Mouse (Mus musculus) cerebellum, adult 8-10 months (tissue): ENCODE data around the gene Tenm4.

Experiments used
- DNase-seq: peaks from one replicate; pipeline ENCODE4 v3.0.0; 2022

Tenm4 gene

GRCm38 (mm10) chr7:96792456-96793229, 621.6 kb downstream of the Tenm4 start:
- no peak for DNase-seq

GRCm38 (mm10) chr7:96796033-96796741, 625.1 kb downstream of the Tenm4 start:
- DNase-seq = peak; percentile 30

- DNase-seq = peak; percentile 8
Observed at GRCm38 (mm10) chr7:96796788-96797485, 625.9 kb downstream of the Tenm4 start.

- DNase-seq = no peak
Observed at GRCm38 (mm10) chr7:96797716-96798332, 626.8 kb downstream of the Tenm4 start.

GRCm38 (mm10) chr7:96799816-96800215, 628.8 kb downstream of the Tenm4 start:
- no peak for DNase-seq

GRCm38 (mm10) chr7:96801368-96801767, 630.3 kb downstream of the Tenm4 start:
- DNase-seq = no peak

GRCm38 (mm10) chr7:96802216-96802615, 631.2 kb downstream of the Tenm4 start:
- no peak for DNase-seq

- no peak for DNase-seq
Observed at GRCm38 (mm10) chr7:96806561-96806960, 635.5 kb downstream of the Tenm4 start.

- no peak for DNase-seq
Observed at GRCm38 (mm10) chr7:96807281-96808058, 636.4 kb downstream of the Tenm4 start.

- DNase-seq = no peak
Observed at GRCm38 (mm10) chr7:96808059-96808646, 637.1 kb downstream of the Tenm4 start.

- no peak for DNase-seq
Observed at GRCm38 (mm10) chr7:96811691-96812090, 640.6 kb downstream of the Tenm4 start.

GRCm38 (mm10) chr7:96813036-96813435, 642.0 kb downstream of the Tenm4 start:
- no peak for DNase-seq

- DNase-seq = no peak
Observed at GRCm38 (mm10) chr7:96813497-96814400, 642.7 kb downstream of the Tenm4 start.

GRCm38 (mm10) chr7:96814581-96814980, 643.5 kb downstream of the Tenm4 start:
- no peak for DNase-seq

GRCm38 (mm10) chr7:96817030-96817674, 646.1 kb downstream of the Tenm4 start:
- DNase-seq = no peak

GRCm38 (mm10) chr7:96818236-96818916, 647.3 kb downstream of the Tenm4 start:
- no peak for DNase-seq

- no peak for DNase-seq
Observed at GRCm38 (mm10) chr7:96819538-96819937, 648.5 kb downstream of the Tenm4 start.

- DNase-seq = no peak
Observed at GRCm38 (mm10) chr7:96820343-96820742, 649.3 kb downstream of the Tenm4 start.

- DNase-seq = no peak
Observed at GRCm38 (mm10) chr7:96826101-96826500, 655.1 kb downstream of the Tenm4 start.

GRCm38 (mm10) chr7:96826672-96827071, 655.6 kb downstream of the Tenm4 start:
- DNase-seq = no peak
